Mouse (Mus musculus) kidney, embryonic 14.5 days (tissue): ENCODE measurements at regions not wholly inside any gene's neighbourhood (a gene's known extent, or its start where the extent isn't known, plus 50 kb on each side); places are given as distances from the start of the nearest gene placed in this dataset.

Experiments used
- ATAC-seq: fragments of 200-750 bp; cut with Nextera tagmentation; 2 replicates; pipeline ENCODE4 v1.8.0; 2017; ENCODE audit warnings: moderate number of reproducible peaks, mild to moderate bottlenecking, moderate TSS enrichment, moderate library complexity; ENCODE audit not compliant: low FRiP score, low TSS enrichment
- H3K27ac ChIP-seq: fragments of 300-500 bp; sonication (generic); 2 replicates; pipeline ENCODE4 v1.5.1; 2014; ENCODE audit warnings: low read depth, mild to moderate bottlenecking, low read length, moderate library complexity, mixed read lengths
- H3K27me3 ChIP-seq: fragments of 300-500 bp; sonication (generic); 2 replicates; pipeline ENCODE4 v1.6.1; 2014; ENCODE audit warnings: mild to moderate bottlenecking, low read length; ENCODE audit not compliant: control insufficient read depth, insufficient read depth
- H3K36me3 ChIP-seq: fragments of 300-500 bp; sonication (generic); 2 replicates; pipeline ENCODE4 v1.6.1; 2014; ENCODE audit warnings: low read length, mixed read lengths; ENCODE audit not compliant: control insufficient read depth, insufficient read depth
- H3K4me1 ChIP-seq: fragments of 300-500 bp; sonication (generic); 2 replicates; pipeline ENCODE4 v1.6.1; 2014; ENCODE audit warnings: low read length, mixed read lengths; ENCODE audit not compliant: control insufficient read depth, insufficient read depth
- H3K4me2 ChIP-seq: fragments of 300-500 bp; sonication (generic); replicated peaks from 2 replicates; pipeline ENCODE4 v1.6.1; 2014; ENCODE audit warnings: low read depth, mild to moderate bottlenecking, low read length
- H3K4me3 ChIP-seq: fragments of 300-500 bp; sonication (generic); 2 replicates; pipeline ENCODE4 v1.5.1; 2014; ENCODE audit warnings: mild to moderate bottlenecking, low read length
- H3K9ac ChIP-seq: fragments of 300-500 bp; sonication (generic); 2 replicates; pipeline ENCODE4 v1.6.1; 2014; ENCODE audit warnings: low read depth, mild to moderate bottlenecking, low read length, moderate library complexity
- H3K9me3 ChIP-seq: fragments of 300-500 bp; sonication (generic); 2 replicates; pipeline ENCODE4 v1.6.1; 2016; ENCODE audit warnings: low read length; ENCODE audit not compliant: control insufficient read depth
- WGBS: fragments of 180-500 bp; shearing (Covaris S2); extraction: QIAGEN DNeasy Blood & Tissue Kit; methylation state at CpG from one replicate; pipeline ENCODE4 v1.1.7; 2014; 5-methylcytosine and 5-hydroxymethylcytosine counted together

DNA sequence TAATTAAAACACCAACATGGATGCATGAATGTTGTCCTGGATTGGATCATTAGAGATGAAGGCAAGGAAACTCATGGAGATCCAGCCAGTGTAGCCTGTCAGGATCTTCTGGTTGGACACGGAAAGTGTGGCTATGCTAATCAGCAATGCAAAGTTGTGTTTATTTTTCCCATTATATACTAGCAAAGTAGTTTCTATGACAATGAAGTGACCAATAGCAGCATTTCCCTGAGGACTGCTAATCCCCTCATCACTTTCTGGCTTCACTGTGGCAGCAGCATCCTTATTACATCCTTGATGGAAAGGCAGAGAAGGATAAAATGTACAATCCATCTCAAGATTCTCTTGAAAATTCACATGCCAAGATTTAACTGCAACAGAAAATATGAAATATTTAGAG is 534.7 kb downstream of the Basp1 start:
- no peak overlapping the region for H3K4me3 ChIP-seq
- no peaks in the 10 kb centered on the region for H3K9me3 ChIP-seq
- 72% methylated on average over 1 of the region's 1 CpGs for WGBS
- no peak overlapping the region for H3K9ac ChIP-seq
- H3K4me2 ChIP-seq, result no peak overlapping the region
- no peaks in the 10 kb centered on the region for H3K27me3 ChIP-seq
- H3K36me3 ChIP-seq, result no peaks in the 10 kb centered on the region
- no peak for ATAC-seq
- no peak overlapping the region for H3K27ac ChIP-seq
- no peaks in the 10 kb centered on the region for H3K4me1 ChIP-seq

DNA sequence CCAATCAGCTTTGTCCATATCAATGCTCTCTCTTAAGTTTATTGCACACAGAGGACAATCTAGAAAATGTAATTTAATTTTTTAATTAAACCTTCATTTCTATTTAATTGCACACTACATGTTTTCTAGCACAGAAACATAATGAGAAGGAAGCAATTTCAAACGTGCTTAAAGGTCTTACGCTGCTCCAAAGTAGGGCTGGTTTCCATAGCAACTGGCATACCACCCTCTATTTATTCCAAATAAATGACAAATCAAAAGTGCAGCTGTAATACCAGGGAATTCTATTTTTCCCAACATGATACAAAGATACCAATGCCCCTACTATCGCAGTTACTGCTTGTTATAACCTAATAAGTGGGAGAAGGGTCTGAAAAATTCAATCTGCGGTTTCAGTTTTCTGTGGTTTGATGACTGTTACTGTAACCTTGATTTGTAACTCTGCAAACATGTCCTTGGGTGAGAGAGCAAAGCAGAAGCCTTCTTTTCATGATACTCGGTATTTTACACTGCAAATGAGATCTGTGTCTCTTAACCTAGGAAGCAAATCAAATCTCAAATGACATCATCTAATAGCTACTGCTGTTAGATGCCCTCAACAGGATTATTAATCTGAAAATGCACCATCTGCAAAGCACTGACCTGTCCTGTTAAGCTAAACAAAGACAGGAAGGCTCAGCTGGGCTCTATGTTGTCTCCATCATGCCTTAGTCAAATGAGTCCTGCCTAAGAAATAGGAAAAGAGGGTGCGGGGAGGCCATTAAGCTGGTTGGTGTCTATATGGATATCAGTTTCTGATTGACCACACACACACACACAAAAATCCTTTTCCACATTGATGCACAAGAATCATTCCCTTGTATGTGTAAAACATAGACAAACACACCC is 535.6 kb downstream of the Basp1 start:
- no peaks in the 10 kb centered on the region for H3K27me3 ChIP-seq
- H3K36me3 ChIP-seq, result no peaks in the 10 kb centered on the region
- H3K4me2 ChIP-seq, result no peak overlapping the region
- H3K27ac ChIP-seq, result no peak overlapping the region
- no peak overlapping the region for H3K4me3 ChIP-seq
- H3K4me1 ChIP-seq, result no peaks in the 10 kb centered on the region
- H3K9ac ChIP-seq, result no peak overlapping the region
- WGBS, result 62% methylated on average over 6 of the region's 6 CpGs
- peak; percentile 24; the same call in 1 of the 2 replicates for ATAC-seq
- H3K9me3 ChIP-seq, result no peaks in the 10 kb centered on the region

DNA sequence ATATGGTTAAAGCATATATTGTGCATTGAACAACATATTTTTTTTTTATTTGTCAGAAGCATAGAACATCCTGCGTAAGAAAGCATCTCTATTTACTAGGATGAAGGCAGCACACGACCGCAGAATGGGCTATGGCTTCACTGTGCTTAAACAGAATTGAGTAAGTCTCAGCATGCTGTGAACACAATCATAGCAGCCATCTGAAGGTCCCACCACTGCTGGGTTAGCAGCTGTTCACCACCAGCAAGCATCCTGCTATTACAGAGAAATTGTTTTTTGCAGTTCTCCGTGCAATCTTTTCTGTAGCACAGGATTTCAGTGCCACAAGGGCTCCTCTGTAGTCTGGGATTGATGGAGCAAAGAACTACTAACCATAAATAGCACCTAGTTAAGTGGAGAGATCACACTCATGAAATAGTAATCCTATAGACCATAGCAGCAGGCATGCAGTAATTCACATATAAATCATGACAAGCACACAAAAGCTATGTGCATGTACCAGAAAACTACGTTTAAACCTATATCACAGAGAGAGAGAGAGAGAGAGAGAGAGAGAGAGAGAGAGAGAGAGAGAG is 537.3 kb downstream of the Basp1 start:
- 86% methylated on average over 5 of the region's 5 CpGs for WGBS
- no peak overlapping the region for H3K9ac ChIP-seq
- H3K36me3 ChIP-seq, result no peaks in the 10 kb centered on the region
- no peak overlapping the region for H3K27ac ChIP-seq
- no peaks in the 10 kb centered on the region for H3K9me3 ChIP-seq
- no peak overlapping the region for H3K4me2 ChIP-seq
- ATAC-seq, result no peak
- H3K4me3 ChIP-seq, result no peak overlapping the region
- H3K27me3 ChIP-seq, result no peaks in the 10 kb centered on the region
- H3K4me1 ChIP-seq, result no peaks in the 10 kb centered on the region

DNA sequence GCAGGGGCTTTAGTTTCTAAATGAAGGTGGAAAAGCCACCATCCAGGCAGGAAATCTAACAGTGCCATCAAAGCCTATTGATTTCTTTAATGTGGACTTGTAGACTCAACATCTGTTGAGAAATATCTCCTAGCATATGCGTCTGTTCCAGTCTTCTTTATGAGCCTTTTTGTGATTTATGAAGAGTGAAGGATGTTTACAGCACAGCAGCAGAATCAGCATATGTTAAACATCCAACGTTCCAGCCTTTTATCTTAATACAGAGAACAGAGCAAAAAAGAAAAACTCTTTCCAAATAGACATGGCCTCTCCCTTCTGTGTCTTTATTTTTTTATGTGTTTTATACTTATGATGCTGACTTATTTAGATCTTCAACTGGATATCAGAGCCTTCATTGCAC is 573.3 kb downstream of the Basp1 start:
- Histone ChIP-seq H3K27ac (no peak overlapping the region), H3K36me3 (no peaks in the 10 kb centered on the region), H3K9ac (no peak overlapping the region), H3K9me3 (no peaks in the 10 kb centered on the region), H3K4me2 (no peak overlapping the region), H3K4me3 (no peak overlapping the region), H3K4me1 (no peaks in the 10 kb centered on the region), H3K27me3 (no peaks in the 10 kb centered on the region)
- WGBS, result 51% methylated on average over 2 of the region's 2 CpGs
- no peak for ATAC-seq

DNA sequence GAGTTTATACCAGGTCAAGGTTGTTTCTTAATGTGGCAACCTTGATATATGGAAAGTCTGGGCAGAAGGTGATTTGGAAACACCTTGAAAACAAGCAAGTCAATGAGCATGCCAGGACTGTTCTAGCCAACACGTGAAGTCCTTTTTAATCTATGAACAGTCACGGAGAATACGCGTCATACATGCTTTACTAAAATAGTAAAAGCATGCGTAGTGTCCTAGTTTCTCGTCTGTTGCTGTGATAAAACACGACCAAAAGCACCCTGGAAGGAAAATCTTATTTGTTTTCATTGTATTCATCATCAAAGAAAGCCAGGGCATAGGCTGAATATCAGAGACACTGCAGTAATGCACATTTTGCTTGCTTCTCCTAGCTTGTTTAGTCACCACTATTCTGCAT is 575.2 kb downstream of the Basp1 start:
- Histone ChIP-seq H3K9ac (no peak overlapping the region), H3K9me3 (no peaks in the 10 kb centered on the region), H3K4me3 (no peak overlapping the region), H3K27me3 (no peaks in the 10 kb centered on the region), H3K36me3 (no peaks in the 10 kb centered on the region), H3K4me1 (no peaks in the 10 kb centered on the region), H3K27ac (no peak overlapping the region), H3K4me2 (no peak overlapping the region)
- ATAC-seq, result no peak
- 93% methylated on average over 7 of the region's 7 CpGs for WGBS

DNA sequence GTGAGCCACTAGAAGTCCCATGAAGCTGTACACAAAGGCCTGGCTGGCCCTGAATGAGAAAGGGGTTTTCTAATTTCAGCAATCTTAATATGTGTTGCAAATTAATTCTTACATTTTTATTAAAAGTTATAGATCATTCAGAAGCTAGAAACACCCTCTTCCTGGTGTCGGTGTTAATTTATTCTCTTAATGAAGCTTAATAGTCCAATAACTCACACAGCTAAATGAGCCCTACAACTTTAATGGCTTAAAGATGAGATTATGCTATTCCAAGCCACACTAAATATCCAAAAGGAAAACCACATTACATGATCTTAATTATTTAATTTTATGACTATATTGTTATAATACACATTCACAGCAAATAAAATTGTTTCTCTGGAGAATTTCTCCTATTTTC is 585.7 kb downstream of the Basp1 start:
- no peaks in the 10 kb centered on the region for H3K27me3 ChIP-seq
- 86% methylated on average over 1 of the region's 1 CpGs for WGBS

DNA sequence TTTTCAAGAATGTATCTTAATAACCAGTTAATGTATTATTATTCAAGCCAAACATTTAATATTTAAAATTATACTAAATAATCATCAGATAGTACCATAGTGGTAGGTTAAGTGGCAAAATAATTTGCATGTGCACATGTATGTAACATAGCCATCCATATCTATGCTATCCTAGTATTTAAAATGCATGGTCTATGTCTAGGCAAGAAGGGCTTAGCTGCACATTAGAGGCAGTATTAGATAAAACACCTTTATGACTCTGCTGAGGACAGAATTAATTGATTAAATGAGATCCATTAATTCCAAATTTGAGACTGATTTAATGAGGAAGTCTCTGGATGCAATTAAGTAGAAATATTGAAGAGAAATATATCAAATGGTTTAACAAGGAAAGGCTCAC is 586.3 kb downstream of the Basp1 start:
- Histone ChIP-seq H3K9ac (no peak overlapping the region), H3K27ac (no peak overlapping the region), H3K36me3 (no peaks in the 10 kb centered on the region), H3K27me3 (no peaks in the 10 kb centered on the region), H3K4me2 (no peak overlapping the region), H3K4me3 (no peak overlapping the region), H3K9me3 (no peaks in the 10 kb centered on the region), H3K4me1 (no peaks in the 10 kb centered on the region)
- ATAC-seq, result no peak

More for the DNA sequence above, 585.7 kb downstream of the Basp1 start:
- Histone ChIP-seq H3K4me2 (no peak overlapping the region), H3K27ac (no peak overlapping the region), H3K36me3 (no peaks in the 10 kb centered on the region), H3K4me1 (no peaks in the 10 kb centered on the region), H3K9me3 (no peaks in the 10 kb centered on the region), H3K4me3 (no peak overlapping the region), H3K9ac (no peak overlapping the region)
- ATAC-seq, result no peak

DNA sequence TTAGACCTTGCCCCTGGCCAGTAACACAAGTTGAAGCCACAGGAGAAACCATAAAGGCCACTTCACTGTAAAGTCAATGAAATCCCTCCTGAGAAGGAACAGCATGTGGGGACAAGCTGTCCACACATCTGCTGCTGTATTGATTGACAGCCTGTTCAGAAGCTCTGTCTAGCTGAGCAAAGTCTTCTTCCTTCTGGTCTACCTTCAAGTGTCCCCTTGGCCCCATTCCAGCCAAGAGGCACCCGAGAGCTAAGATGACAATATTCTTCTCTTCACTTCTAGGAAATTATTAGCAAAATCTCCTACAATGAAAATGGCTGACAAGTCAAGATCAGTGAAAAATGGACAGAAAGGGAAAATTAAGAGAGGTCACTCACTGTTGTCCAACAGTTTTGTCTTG is 616.7 kb downstream of the Basp1 start:
- 87% methylated on average over 1 of the region's 1 CpGs for WGBS
- H3K27me3 ChIP-seq, result no peaks in the 10 kb centered on the region
- H3K4me3 ChIP-seq, result no peak overlapping the region
- H3K27ac ChIP-seq, result no peak overlapping the region
- H3K9ac ChIP-seq, result no peak overlapping the region
- H3K36me3 ChIP-seq, result no peaks in the 10 kb centered on the region
- no peak for ATAC-seq
- no peaks in the 10 kb centered on the region for H3K9me3 ChIP-seq
- H3K4me1 ChIP-seq, result no peaks in the 10 kb centered on the region
- H3K4me2 ChIP-seq, result no peak overlapping the region

DNA sequence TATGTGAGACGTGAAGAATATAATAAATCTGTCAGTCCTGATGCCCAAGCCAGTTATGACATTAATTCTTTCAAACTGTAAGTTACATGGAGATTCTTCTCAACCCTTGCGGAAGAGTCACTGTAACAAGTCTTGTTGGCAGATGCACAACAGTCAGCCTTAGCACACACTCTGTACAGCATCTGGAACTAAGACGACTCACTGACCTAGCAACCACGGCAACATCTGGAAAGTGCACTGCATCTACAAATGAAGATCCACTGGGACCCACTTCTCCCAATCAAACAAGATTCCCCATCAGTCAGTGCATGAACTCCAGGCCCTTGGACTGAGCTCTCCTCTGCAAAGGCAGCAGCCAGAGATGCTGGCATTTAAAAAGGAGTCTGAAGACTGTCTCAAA is 620.2 kb downstream of the Basp1 start:
- no peaks in the 10 kb centered on the region for H3K27me3 ChIP-seq
- ATAC-seq, result no peak
- no peaks in the 10 kb centered on the region for H3K9me3 ChIP-seq
- no peak overlapping the region for H3K4me2 ChIP-seq
- H3K27ac ChIP-seq, result no peak overlapping the region
- no peaks in the 10 kb centered on the region for H3K36me3 ChIP-seq
- no peaks in the 10 kb centered on the region for H3K4me1 ChIP-seq
- H3K4me3 ChIP-seq, result no peak overlapping the region
- WGBS, result 81% methylated on average over 4 of the region's 4 CpGs
- H3K9ac ChIP-seq, result no peak overlapping the region
